Mouse (Mus musculus) forebrain, embryonic 13.5 days (tissue): ENCODE measurements at regions not wholly inside any gene's neighbourhood (a gene's known extent, or its start where the extent isn't known, plus 50 kb on each side); places are given as distances from the start of the nearest gene placed in this dataset.

ENCODE experiments used
- ATAC-seq: fragments of 200-750 bp; cut with Nextera tagmentation; 2 replicates; pipeline ENCODE4 v1.8.0; 2017
- H3K27ac ChIP-seq: fragments of 300-500 bp; sonication (generic); 2 replicates; pipeline ENCODE4 v1.5.1; 2015; ENCODE audit warnings: inconsistent platforms, mild to moderate bottlenecking, moderate library complexity
- H3K27me3 ChIP-seq: fragments of 300-500 bp; sonication (generic); 2 replicates; pipeline ENCODE4 v1.6.1; 2015; ENCODE audit warnings: mild to moderate bottlenecking, inconsistent platforms
- H3K36me3 ChIP-seq: fragments of 300-500 bp; sonication (generic); 2 replicates; pipeline ENCODE4 v1.6.1; 2015; ENCODE audit warnings: mild to moderate bottlenecking, inconsistent platforms; ENCODE audit not compliant: poor library complexity, severe bottlenecking
- H3K4me1 ChIP-seq: fragments of 300-500 bp; sonication (generic); 2 replicates; pipeline ENCODE4 v1.6.1; 2015; ENCODE audit warnings: inconsistent platforms
- H3K4me2 ChIP-seq: fragments of 300-500 bp; sonication (generic); 2 replicates; pipeline ENCODE4 v1.6.1; 2015; ENCODE audit warnings: inconsistent platforms, mild to moderate bottlenecking, moderate library complexity
- H3K4me3 ChIP-seq: fragments of 300-500 bp; sonication (generic); 2 replicates; pipeline ENCODE4 v1.5.1; 2015; ENCODE audit warnings: mild to moderate bottlenecking, inconsistent platforms
- H3K9ac ChIP-seq: fragments of 300-500 bp; sonication (generic); 2 replicates; pipeline ENCODE4 v1.6.1; 2015; ENCODE audit warnings: mild to moderate bottlenecking, inconsistent platforms
- H3K9me3 ChIP-seq: fragments of 300-500 bp; sonication (generic); replicated peaks from 2 replicates; pipeline ENCODE4 v1.6.1; 2016; ENCODE audit warnings: inconsistent platforms
- WGBS: fragments of 180-500 bp; shearing (Covaris S2); methylation state at CpG from one replicate; pipeline ENCODE4 v1.1.7; 2015; 5-methylcytosine and 5-hydroxymethylcytosine counted together

DNA sequence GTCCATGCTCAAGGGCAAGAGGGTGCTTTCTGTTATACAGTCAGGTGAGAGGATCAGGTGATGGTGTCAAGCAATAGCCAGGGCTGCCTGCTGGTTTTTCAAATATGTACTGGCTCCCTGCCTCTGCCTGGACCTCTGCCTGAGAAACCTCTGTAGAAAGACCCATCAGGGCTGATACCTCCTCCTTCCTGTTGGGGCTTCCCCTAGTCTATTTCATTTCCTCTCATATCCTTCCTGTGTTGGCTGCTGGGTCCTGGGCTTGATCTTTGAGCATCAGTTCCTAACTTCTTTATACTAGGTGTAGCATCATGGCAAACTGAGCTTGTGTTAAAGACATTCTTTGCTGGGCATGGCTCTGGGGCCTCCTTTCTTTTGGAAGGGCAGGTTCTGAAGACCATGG lies 89.5 kb downstream of the Tmem38b start:
- H3K27me3 ChIP-seq = no peaks in the 10 kb centered on the region
- H3K27ac ChIP-seq = no peak overlapping the region
- no peak overlapping the region for H3K4me2 ChIP-seq
- no peaks in the 10 kb centered on the region for H3K36me3 ChIP-seq
- H3K9me3 ChIP-seq = no peaks in the 10 kb centered on the region
- no peak overlapping the region for H3K4me3 ChIP-seq
- no peaks in the 10 kb centered on the region for H3K4me1 ChIP-seq
- no peak for ATAC-seq
- H3K9ac ChIP-seq = no peak overlapping the region

DNA sequence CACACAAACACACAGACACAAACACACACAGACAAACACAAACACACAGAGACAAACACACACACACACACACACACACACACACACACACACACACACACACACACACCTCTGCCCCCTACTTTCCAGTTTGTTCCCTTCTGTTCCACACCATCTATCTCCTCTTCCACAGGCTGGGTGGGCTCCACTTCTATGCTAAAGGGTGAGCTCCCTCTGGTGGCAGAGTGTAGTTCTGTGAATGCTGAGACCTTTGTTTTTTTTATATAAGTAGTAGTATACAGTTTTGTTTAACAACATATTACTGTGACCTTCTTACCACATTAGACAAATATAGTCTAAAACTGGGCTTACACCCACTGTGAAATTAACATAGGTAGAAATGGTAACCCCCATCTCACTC lies 93.3 kb downstream of the Tmem38b start:
- no peak overlapping the region for H3K9ac ChIP-seq
- no peaks in the 10 kb centered on the region for H3K36me3 ChIP-seq
- H3K4me3 ChIP-seq = no peak overlapping the region
- H3K4me1 ChIP-seq = no peaks in the 10 kb centered on the region
- no peaks in the 10 kb centered on the region for H3K27me3 ChIP-seq
- ATAC-seq = peak; percentile 69
- no peak overlapping the region for H3K4me2 ChIP-seq
- no peaks in the 10 kb centered on the region for H3K9me3 ChIP-seq
- no peak overlapping the region for H3K27ac ChIP-seq

- ATAC-seq = no peak
- no peaks in the 10 kb centered on the region for H3K4me1 ChIP-seq
- 79% methylated on average over 2 of the region's 2 CpGs for WGBS
These were observed 94.7 kb downstream of the Tmem38b start for GRCm38 (mm10) chr4:53920587-53920986.

GRCm38 (mm10) chr4:53931068-53931467 lies 105.2 kb downstream of the Tmem38b start:
- Histone ChIP-seq H3K4me2 (no peak overlapping the region), H3K36me3 (no peaks in the 10 kb centered on the region), H3K9me3 (no peaks in the 10 kb centered on the region), H3K27ac (no peak overlapping the region), H3K27me3 (no peaks in the 10 kb centered on the region), H3K4me3 (no peak overlapping the region), H3K4me1 (peaks cover 7% of the 10 kb centered on the region), H3K9ac (no peak overlapping the region)
- 93% methylated on average over 3 of the region's 3 CpGs for WGBS
- no peak; the same call in 1 of the 2 replicates for ATAC-seq

More at GRCm38 (mm10) chr4:53920587-53920986, 94.7 kb downstream of the Tmem38b start:
- no peak overlapping the region for H3K4me3 ChIP-seq
- no peaks in the 10 kb centered on the region for H3K9me3 ChIP-seq
- H3K4me2 ChIP-seq = no peak overlapping the region
- H3K27ac ChIP-seq = no peak overlapping the region
- no peak overlapping the region for H3K9ac ChIP-seq
- no peaks in the 10 kb centered on the region for H3K27me3 ChIP-seq
- H3K36me3 ChIP-seq = no peaks in the 10 kb centered on the region

DNA sequence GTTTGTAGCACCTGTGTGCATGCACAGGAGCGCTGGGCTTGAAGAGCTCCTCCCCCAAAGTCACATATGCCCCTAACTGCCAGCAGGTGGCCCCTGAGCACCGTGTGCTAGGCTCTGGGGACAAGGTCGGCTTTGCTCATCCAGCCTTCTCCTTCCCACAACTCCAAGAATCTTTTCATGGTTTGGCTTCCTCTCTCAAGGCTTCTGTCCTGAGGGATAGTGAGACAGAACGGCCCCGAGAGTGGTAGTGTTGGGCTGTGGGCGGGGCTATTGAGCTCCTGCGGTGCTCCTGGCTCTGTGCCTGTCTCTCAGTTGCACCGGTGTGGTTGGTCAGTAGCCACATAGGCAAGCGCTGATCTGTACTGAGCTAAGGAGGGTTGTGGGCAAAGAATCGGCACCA lies 105.7 kb downstream of the Tmem38b start:
- peaks cover 7% of the 10 kb centered on the region for H3K4me1 ChIP-seq
- no peaks in the 10 kb centered on the region for H3K36me3 ChIP-seq
- ATAC-seq = peak; percentile 92
- H3K4me2 ChIP-seq = peak overlapping the region; percentile 46
- 9% methylated on average over 10 of the region's 10 CpGs for WGBS
- H3K4me3 ChIP-seq = peak overlapping the region; percentile 19; the same call in 1 of the 2 replicates
- no peaks in the 10 kb centered on the region for H3K27me3 ChIP-seq
- no peak overlapping the region for H3K9ac ChIP-seq
- H3K9me3 ChIP-seq = no peaks in the 10 kb centered on the region
- no peak overlapping the region for H3K27ac ChIP-seq

GRCm38 (mm10) chr4:53935306-53935705 lies 109.5 kb downstream of the Tmem38b start:
- no peak for ATAC-seq
- 80% methylated on average over 5 of the region's 5 CpGs for WGBS

GRCm38 (mm10) chr4:53948736-53949135 lies 122.9 kb downstream of the Tmem38b start:
- 81% methylated on average over 7 of the region's 7 CpGs for WGBS
- Histone ChIP-seq H3K4me3 (no peak overlapping the region), H3K36me3 (no peaks in the 10 kb centered on the region), H3K27ac (no peak overlapping the region), H3K9me3 (no peaks in the 10 kb centered on the region), H3K9ac (no peak overlapping the region), H3K4me1 (peaks cover 20% of the 10 kb centered on the region), H3K4me2 (no peak overlapping the region), H3K27me3 (no peaks in the 10 kb centered on the region)
- ATAC-seq = no peak

More at GRCm38 (mm10) chr4:53935306-53935705, 109.5 kb downstream of the Tmem38b start:
- no peak overlapping the region for H3K27ac ChIP-seq
- no peak overlapping the region for H3K4me3 ChIP-seq
- no peaks in the 10 kb centered on the region for H3K36me3 ChIP-seq
- no peaks in the 10 kb centered on the region for H3K9me3 ChIP-seq
- H3K4me2 ChIP-seq = no peak overlapping the region
- H3K9ac ChIP-seq = no peak overlapping the region
- no peaks in the 10 kb centered on the region for H3K27me3 ChIP-seq
- peaks cover 7% of the 10 kb centered on the region for H3K4me1 ChIP-seq

DNA sequence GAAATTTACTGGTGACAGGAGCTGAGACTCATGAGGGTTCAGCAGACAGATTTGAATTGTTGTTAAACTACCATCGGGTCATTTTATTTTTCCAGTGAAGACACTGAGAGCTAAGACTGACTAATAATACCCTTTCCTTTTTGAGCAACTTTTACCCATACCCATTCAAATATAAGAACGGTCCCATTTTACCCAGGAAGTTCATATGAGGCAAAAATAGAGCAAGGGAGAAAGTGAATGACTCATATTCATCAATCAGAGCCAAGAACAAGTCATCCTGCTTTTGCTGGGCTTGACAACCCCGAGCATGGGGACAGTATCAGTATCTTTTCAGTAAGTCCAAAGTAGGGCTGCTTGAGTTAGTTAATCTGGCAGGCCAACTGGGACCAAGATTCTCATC lies 123.3 kb downstream of the Tmem38b start:
- H3K36me3 ChIP-seq = no peaks in the 10 kb centered on the region
- peaks cover 20% of the 10 kb centered on the region for H3K4me1 ChIP-seq
- no peak overlapping the region for H3K4me3 ChIP-seq
- no peak overlapping the region for H3K4me2 ChIP-seq
- H3K9me3 ChIP-seq = no peaks in the 10 kb centered on the region
- ATAC-seq = no peak
- H3K9ac ChIP-seq = no peak overlapping the region
- no peaks in the 10 kb centered on the region for H3K27me3 ChIP-seq
- 95% methylated on average over 3 of the region's 3 CpGs for WGBS
- H3K27ac ChIP-seq = no peak overlapping the region

GRCm38 (mm10) chr4:53950496-53950895 lies 124.7 kb downstream of the Tmem38b start:
- Histone ChIP-seq H3K4me3 (no peak overlapping the region), H3K4me1 (peaks cover 20% of the 10 kb centered on the region), H3K9ac (no peak overlapping the region), H3K27ac (peak overlapping the region; percentile 31; the same call in 1 of the 2 replicates), H3K4me2 (no peak overlapping the region), H3K27me3 (no peaks in the 10 kb centered on the region), H3K36me3 (no peaks in the 10 kb centered on the region), H3K9me3 (no peaks in the 10 kb centered on the region)
- WGBS = 44% methylated on average over 6 of the region's 6 CpGs
- ATAC-seq = 0 out of 2 replicates have a peak, but pooled peaks have one; percentile 21

- 12% methylated on average over 3 of the region's 3 CpGs for WGBS
- peak; percentile 38; the same call in 1 of the 2 replicates for ATAC-seq
- Histone ChIP-seq H3K4me1 (peaks cover 20% of the 10 kb centered on the region), H3K4me3 (no peak overlapping the region), H3K9me3 (no peaks in the 10 kb centered on the region), H3K36me3 (no peaks in the 10 kb centered on the region), H3K27me3 (no peaks in the 10 kb centered on the region), H3K9ac (no peak overlapping the region), H3K4me2 (no peak overlapping the region), H3K27ac (peak overlapping the region; percentile 31; the same call in 1 of the 2 replicates)
These were observed 125.3 kb downstream of the Tmem38b start for GRCm38 (mm10) chr4:53951003-53951733.

DNA sequence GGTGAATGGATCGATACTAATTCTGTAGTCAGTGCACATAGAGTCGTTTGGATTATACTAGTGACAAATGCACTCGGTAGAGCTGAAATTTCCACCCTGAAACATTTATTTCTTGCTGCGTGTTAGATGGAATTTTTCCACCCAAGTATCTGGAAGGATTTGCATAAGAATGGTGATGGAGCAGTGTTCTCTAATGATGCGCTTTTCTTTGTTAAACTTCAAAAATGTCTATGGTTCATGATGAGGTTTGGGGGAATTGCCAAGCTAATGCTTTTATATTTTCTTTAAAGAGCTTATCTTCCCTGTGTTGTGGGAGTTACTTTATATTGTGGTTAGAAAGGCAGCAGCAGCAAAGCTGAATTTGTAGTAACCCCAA lies 125.9 kb downstream of the Tmem38b start:
- Histone ChIP-seq H3K36me3 (no peaks in the 10 kb centered on the region), H3K9me3 (no peaks in the 10 kb centered on the region), H3K4me3 (no peak overlapping the region), H3K9ac (no peak overlapping the region), H3K4me1 (peaks cover 20% of the 10 kb centered on the region), H3K4me2 (no peak overlapping the region), H3K27me3 (no peaks in the 10 kb centered on the region), H3K27ac (no peak overlapping the region; the same call in 1 of the 2 replicates)
- no peak for ATAC-seq
- 29% methylated on average over 5 of the region's 5 CpGs for WGBS

GRCm38 (mm10) chr4:53952288-53952687 lies 126.4 kb downstream of the Tmem38b start:
- ATAC-seq = no peak
- WGBS = 3% methylated on average over 3 of the region's 3 CpGs
- no peak overlapping the region for H3K4me2 ChIP-seq
- no peak overlapping the region for H3K4me3 ChIP-seq
- peaks cover 20% of the 10 kb centered on the region for H3K4me1 ChIP-seq
- no peak overlapping the region; the same call in 1 of the 2 replicates for H3K27ac ChIP-seq
- H3K27me3 ChIP-seq = no peaks in the 10 kb centered on the region
- no peak overlapping the region for H3K9ac ChIP-seq
- no peaks in the 10 kb centered on the region for H3K9me3 ChIP-seq
- no peaks in the 10 kb centered on the region for H3K36me3 ChIP-seq

- no peak overlapping the region for H3K27ac ChIP-seq
- ATAC-seq = no peak
- 61% methylated on average over 3 of the region's 3 CpGs for WGBS
These were observed 136.6 kb downstream of the Tmem38b start for GRCm38 (mm10) chr4:53962458-53962857.

More at GRCm38 (mm10) chr4:53962458-53962857, 136.6 kb downstream of the Tmem38b start:
- Histone ChIP-seq H3K9ac (no peak overlapping the region), H3K9me3 (0 out of 2 replicates have a peak, but pooled peaks cover 3% of the 10 kb centered on the region), H3K4me1 (no peaks in the 10 kb centered on the region), H3K4me2 (no peak overlapping the region), H3K27me3 (no peaks in the 10 kb centered on the region), H3K36me3 (no peaks in the 10 kb centered on the region), H3K4me3 (no peak overlapping the region)
